Mouse (Mus musculus) thymus, postnatal 36 days (tissue): ENCODE data around the gene Nploc4.

Experiments
- DNase-seq, 2 experiments: peaks; one replicate each; pipeline ENCODE4 v3.0.0; 2022; ENCODE audit warnings: mixed read lengths in 2 of 2

Gene Nploc4

GRCm38 (mm10) chr11:120437152-120437856 lies at the start of gene Nploc4:
Nploc4 (minus strand) TSS chr11:120437708.
- DNase-seq, result peak; percentile 89 to 91

GRCm38 (mm10) chr11:120485251-120485650 lies 47.7 kb upstream of the Nploc4 start:
- no peak for DNase-seq

- peak; percentile 85 to 87 for DNase-seq
Measured at GRCm38 (mm10) chr11:120484265-120484981, 46.9 kb upstream of the Nploc4 start, which contains the start of gene Mrpl12. Mrpl12 (plus strand) TSS chr11:120484613.

GRCm38 (mm10) chr11:120483448-120483934 lies 46.0 kb upstream of the Nploc4 start:
- no peak for DNase-seq

- no peak for DNase-seq
Measured at GRCm38 (mm10) chr11:120472052-120472451, 34.5 kb upstream of the Nploc4 start.

- no peak for DNase-seq
Measured at GRCm38 (mm10) chr11:120467736-120468092, 30.2 kb upstream of the Nploc4 start.

- peak; percentile 94 to 97 for DNase-seq
Measured at GRCm38 (mm10) chr11:120467051-120467735, 29.7 kb upstream of the Nploc4 start, which contains the start of gene Arl16. Arl16 (minus strand) TSS chr11:120467607.

GRCm38 (mm10) chr11:120465521-120465920 lies 28.0 kb upstream of the Nploc4 start:
- DNase-seq, result no peak

- DNase-seq, result no peak
Measured at GRCm38 (mm10) chr11:120464365-120464764, 26.9 kb upstream of the Nploc4 start.

GRCm38 (mm10) chr11:120463536-120463935 lies 26.0 kb upstream of the Nploc4 start:
- DNase-seq, result no peak

- no peak for DNase-seq
Measured at GRCm38 (mm10) chr11:120458847-120459597, 21.5 kb upstream of the Nploc4 start.

GRCm38 (mm10) chr11:120457772-120458751 lies 20.6 kb upstream of the Nploc4 start, which contains the start of the genes Oxld1 and Ccdc137:
Oxld1 (minus strand) TSS chr11:120458068.
Ccdc137 (plus strand) TSS chr11:120458115.
- peak; percentile 72 to 75 for DNase-seq

- no peak for DNase-seq
Measured at GRCm38 (mm10) chr11:120457370-120457769, 19.9 kb upstream of the Nploc4 start.

GRCm38 (mm10) chr11:120455413-120455812 lies 17.9 kb upstream of the Nploc4 start:
- no peak for DNase-seq

GRCm38 (mm10) chr11:120454965-120455364 lies 17.5 kb upstream of the Nploc4 start:
- DNase-seq, result no peak

GRCm38 (mm10) chr11:120453306-120453705 lies 15.8 kb upstream of the Nploc4 start, which contains the start of gene Pde6g:
Pde6g (minus strand) TSS chr11:120453500.
- no peak for DNase-seq

GRCm38 (mm10) chr11:120452246-120452645 lies 14.7 kb upstream of the Nploc4 start:
- no peak for DNase-seq

- no peak for DNase-seq
Measured at GRCm38 (mm10) chr11:120447179-120447578, 9.7 kb upstream of the Nploc4 start.

- no peak for DNase-seq
Measured at GRCm38 (mm10) chr11:120445475-120445874, 8.0 kb upstream of the Nploc4 start.

- no peak for DNase-seq
Measured at GRCm38 (mm10) chr11:120444106-120444505, 6.6 kb upstream of the Nploc4 start.

GRCm38 (mm10) chr11:120442765-120443280 lies 5.3 kb upstream of the Nploc4 start:
- DNase-seq, result no peak
